Mouse (Mus musculus): Measurements from ENCODE around the gene Haus2. TPM values are rescaled to one million over a fixed set of nuclear protein-coding genes. Genes with fewer than 3 reads are reported as not detected.
A peak's percentile ranks its signal among the peaks of the same experiment; 100 is the strongest.
"Not testable (repeated sequence)": the region's sequence is repeated elsewhere in the genome, so short reads cannot be mapped to it uniquely, and the experiment has no call there.

The Haus2 gene
- polyA plus RNA-seq (2015; fragmentation: Nextera tagmentation; extraction: Ambion mirVana) = 26.2 and 27.9 TPM in 2 replicates

DNA sequence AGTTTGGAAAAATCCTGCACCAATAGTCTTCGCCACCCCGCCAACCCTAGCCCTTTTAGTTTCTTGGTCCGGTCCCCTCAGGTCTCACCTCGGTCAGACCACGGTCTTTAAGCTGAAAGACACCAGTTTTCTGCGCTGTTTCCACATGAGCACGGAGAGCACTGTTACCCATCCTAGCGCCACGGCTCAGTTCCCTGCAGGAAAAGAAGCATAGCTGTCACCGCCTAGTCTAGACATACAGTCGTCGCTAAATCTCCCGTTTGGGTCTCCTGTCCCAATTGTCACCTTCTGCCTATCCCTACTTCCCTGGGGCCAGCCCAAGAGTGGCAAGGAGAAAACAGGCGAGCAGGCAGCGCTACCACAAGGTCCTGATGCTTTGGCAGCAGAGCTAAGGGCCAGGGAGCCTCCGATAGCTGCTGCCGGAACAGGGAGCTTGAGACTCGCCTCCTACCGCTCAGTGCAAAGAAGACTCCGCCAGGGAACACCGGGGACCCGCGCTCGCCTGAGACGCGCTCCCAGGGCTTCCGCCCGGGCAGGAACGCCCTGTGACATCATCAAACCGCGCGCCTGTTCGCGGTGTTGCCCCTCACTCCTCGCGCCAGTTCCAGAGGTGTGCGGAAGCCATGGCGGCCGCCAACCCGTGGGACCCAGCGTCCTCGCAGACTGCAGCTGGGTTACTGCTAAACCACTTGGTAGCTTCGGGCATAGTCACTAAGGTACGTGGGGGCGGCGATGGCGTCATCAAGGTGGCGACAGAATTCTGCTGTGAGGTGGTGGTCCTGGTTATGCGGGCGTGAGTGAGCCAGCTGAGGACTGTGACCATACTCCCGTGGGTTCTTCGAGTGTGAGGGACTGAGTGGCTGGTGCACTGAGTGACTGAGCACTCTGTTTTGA lies at the start of gene Haus2, which contains the start of gene Lrrc57:
TSS of gene Haus2 (plus strand) at position 554 of the 894 bp plus-strand sequence.
TSS of gene Lrrc57 (minus strand) at position 691 of the 894 bp plus-strand sequence.
- Histone ChIP-seq H3K4me1 (peaks cover 21% of the 10 kb centered on the region), H3K4me2 (peak within 1 kb of the TSS; percentile 82), H3K27ac (replicated peaks) (peak within 1 kb of the TSS; percentile 93), H3K36me3 (peaks cover 12% of the 10 kb centered on the region), H3K27me3 (replicated peaks) (no peaks in the 10 kb centered on the region), H3K9me3 (replicated peaks) (no peaks in the 10 kb centered on the region), H3K4me3 (replicated peaks) (peak within 1 kb of the TSS; percentile 95), H3K9ac (replicated peaks) (peak within 1 kb of the TSS; percentile 93)
- ATAC-seq (ENCODE audit: low FRiP score) = peak; percentile 95
- under 1% methylated on average over 52 of the region's 52 CpGs for WGBS

DNA sequence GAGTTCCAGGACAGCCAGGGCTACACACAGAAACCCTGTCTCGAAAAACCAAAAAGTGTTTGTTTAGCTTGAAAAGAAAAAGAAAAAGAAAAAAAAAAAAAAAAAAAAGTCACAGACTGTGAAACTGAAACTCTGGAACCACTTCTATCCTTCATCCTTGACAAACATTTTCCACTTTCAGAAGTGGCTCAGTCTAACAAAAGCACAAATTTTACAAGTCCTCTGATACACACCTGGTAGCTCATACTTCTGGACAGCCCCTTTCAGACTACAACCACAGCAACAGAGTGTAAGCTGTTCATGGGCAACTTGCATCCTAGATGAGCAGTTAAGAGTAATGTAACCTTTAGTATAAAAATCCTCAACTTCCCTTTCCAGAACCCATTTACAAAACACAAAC lies 47.7 kb upstream of the Haus2 start:
- Histone ChIP-seq H3K4me3 (replicated peaks) (no peak overlapping the region), H3K9me3 (replicated peaks) (no peaks in the 10 kb centered on the region), H3K36me3 (no peaks in the 10 kb centered on the region), H3K27me3 (replicated peaks) (no peaks in the 10 kb centered on the region), H3K4me1 (peaks cover 16% of the 10 kb centered on the region), H3K27ac (replicated peaks) (no peak overlapping the region), H3K4me2 (no peak overlapping the region), H3K9ac (replicated peaks) (no peak overlapping the region)
- 88% methylated on average over 1 of the region's 1 CpGs for WGBS
- ATAC-seq (ENCODE audit: low FRiP score) = no peak

DNA sequence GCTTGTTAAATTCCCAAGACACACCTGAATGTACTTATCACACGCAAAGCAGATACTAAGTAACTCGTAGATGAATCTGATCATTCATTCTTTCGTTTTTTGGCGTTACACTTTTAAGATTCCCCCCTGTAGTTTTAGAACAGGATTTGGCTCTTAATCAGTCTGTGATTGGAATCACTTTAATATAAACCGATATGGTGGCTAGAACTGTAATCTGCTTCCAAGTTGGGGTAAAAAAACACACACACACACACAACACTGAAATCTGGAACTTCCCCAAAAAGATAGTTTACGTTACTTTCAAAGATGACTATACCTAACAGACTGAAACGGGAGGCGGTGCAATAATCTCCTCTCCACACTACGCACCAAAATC lies 46.3 kb upstream of the Haus2 start:
- Histone ChIP-seq H3K9me3 (replicated peaks) (no peaks in the 10 kb centered on the region), H3K4me2 (peak overlapping the region; percentile 70), H3K4me1 (peaks cover 21% of the 10 kb centered on the region), H3K36me3 (no peaks in the 10 kb centered on the region), H3K27ac (replicated peaks) (no peak overlapping the region), H3K9ac (replicated peaks) (peak overlapping the region; percentile 81), H3K4me3 (replicated peaks) (peak overlapping the region; percentile 62), H3K27me3 (replicated peaks) (no peaks in the 10 kb centered on the region)
- ATAC-seq (ENCODE audit: low FRiP score) = no peak
- 26% methylated on average over 9 of the region's 9 CpGs for WGBS

DNA sequence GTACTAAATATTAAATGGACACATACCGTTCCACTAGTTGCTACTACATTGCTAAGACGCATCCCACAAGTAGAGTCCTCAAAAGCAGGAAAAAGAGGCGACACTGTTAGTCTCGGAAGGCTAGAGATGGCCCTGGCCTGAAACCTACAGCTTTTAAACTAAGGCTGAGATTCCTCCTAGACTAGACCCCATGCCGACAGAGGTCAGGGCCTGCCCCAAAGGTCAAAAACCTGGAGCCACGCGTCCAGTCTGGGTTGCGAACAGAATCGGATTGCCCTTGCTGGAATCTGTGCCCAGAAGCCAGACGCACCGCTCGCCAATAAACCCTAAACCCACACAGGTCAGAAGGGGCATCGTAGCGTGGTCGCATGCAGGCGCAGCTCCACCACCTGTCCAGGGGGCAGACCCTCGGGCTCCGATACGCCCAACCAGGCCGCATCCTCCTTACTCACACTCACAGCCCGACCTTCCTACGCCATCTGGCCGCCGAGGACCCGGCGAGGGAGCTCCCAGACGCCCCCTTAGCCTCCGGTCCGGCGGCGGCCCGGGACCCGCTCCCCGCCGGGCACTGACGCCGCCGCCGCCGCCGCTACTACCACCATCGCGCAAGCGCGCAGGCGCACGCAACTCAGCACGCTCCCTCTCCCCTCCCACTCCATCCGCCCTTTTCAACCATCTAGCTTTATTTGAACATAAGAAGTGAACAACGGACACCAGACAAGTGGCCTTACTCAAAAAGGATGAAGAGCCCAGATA lies 45.8 kb upstream of the Haus2 start, which contains the start of gene Zfp106:
TSS of gene Zfp106 (minus strand) at position 609 of the 756 bp plus-strand sequence.
- Histone ChIP-seq H3K4me2 (peak within 1 kb of the TSS; percentile 70), H3K9ac (replicated peaks) (peak within 1 kb of the TSS; percentile 81), H3K27me3 (replicated peaks) (no peaks in the 10 kb centered on the region), H3K27ac (replicated peaks) (peak within 1 kb of the TSS; percentile 75), H3K4me3 (replicated peaks) (peak within 1 kb of the TSS; percentile 62), H3K4me1 (peaks cover 26% of the 10 kb centered on the region), H3K36me3 (no peaks in the 10 kb centered on the region), H3K9me3 (replicated peaks) (no peaks in the 10 kb centered on the region)
- ATAC-seq (ENCODE audit: low FRiP score) = peak; percentile 93
- WGBS = 0% methylated on average over 49 of the region's 50 CpGs

DNA sequence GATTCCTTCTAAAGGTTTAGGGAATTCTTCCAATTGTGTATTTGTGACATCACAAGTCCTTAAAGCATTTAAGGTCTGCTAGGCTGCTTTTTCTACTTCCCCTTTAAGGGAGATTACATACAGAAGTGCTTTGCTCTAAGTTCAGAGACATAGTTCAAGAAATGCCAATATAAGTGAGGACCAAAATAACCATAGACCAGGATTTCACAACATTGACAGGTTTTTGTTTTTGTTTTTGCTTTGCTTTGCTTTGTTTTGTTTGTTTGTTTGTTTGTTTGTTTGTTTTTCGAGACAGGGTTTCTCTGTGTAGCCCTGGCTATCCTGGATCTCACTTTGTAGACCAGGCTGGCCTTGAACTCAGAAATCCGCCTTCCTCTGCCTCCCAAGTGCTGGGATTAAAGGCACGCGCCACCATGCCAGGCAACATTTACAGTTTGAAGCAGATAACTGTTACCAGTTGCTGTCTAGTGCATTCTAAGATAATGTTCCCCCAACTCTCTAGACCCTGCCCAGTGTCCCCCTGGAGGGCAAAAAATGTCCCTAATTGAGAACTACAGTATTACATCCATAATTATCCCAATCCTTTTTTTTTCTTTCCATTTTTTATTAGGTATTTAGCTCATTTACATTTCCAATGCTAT lies 44.5 kb upstream of the Haus2 start:
- not testable (repeated sequence) for H3K27me3 ChIP-seq (replicated peaks); H3K27ac ChIP-seq (replicated peaks); H3K9me3 ChIP-seq (replicated peaks); H3K4me2 ChIP-seq; H3K4me3 ChIP-seq (replicated peaks); H3K9ac ChIP-seq (replicated peaks); ATAC-seq (ENCODE audit: low FRiP score); H3K36me3 ChIP-seq
- H3K4me1 ChIP-seq = peaks cover 35% of the 10 kb centered on the region
- 96% methylated on average over 4 of the region's 4 CpGs for WGBS

DNA sequence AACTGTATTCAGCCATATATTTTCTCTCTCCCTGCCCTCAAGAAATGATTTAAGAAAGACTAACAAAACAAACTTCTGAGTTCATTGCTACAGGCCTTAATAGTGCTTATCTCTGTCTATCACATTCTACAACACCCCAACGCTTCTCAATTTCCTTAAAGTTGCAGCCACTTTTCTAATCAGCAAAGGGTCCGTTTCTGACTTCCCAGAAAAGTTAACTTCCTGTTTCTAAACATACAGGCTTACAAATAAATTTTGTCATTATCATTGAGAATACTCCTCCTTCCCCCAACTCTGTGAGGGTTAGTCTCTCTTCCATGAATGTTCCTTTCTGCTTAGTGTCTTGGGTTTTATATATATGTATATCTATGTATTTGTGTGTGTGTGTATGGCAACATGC lies 43.8 kb upstream of the Haus2 start:
- Histone ChIP-seq H3K4me3 (replicated peaks) (no peak overlapping the region), H3K9ac (replicated peaks) (no peak overlapping the region), H3K27me3 (replicated peaks) (no peaks in the 10 kb centered on the region), H3K36me3 (no peaks in the 10 kb centered on the region), H3K4me1 (peaks cover 35% of the 10 kb centered on the region), H3K9me3 (replicated peaks) (no peaks in the 10 kb centered on the region), H3K4me2 (no peak overlapping the region), H3K27ac (replicated peaks) (no peak overlapping the region)
- WGBS = 94% methylated on average over 2 of the region's 2 CpGs
- ATAC-seq (ENCODE audit: low FRiP score) = no peak

DNA sequence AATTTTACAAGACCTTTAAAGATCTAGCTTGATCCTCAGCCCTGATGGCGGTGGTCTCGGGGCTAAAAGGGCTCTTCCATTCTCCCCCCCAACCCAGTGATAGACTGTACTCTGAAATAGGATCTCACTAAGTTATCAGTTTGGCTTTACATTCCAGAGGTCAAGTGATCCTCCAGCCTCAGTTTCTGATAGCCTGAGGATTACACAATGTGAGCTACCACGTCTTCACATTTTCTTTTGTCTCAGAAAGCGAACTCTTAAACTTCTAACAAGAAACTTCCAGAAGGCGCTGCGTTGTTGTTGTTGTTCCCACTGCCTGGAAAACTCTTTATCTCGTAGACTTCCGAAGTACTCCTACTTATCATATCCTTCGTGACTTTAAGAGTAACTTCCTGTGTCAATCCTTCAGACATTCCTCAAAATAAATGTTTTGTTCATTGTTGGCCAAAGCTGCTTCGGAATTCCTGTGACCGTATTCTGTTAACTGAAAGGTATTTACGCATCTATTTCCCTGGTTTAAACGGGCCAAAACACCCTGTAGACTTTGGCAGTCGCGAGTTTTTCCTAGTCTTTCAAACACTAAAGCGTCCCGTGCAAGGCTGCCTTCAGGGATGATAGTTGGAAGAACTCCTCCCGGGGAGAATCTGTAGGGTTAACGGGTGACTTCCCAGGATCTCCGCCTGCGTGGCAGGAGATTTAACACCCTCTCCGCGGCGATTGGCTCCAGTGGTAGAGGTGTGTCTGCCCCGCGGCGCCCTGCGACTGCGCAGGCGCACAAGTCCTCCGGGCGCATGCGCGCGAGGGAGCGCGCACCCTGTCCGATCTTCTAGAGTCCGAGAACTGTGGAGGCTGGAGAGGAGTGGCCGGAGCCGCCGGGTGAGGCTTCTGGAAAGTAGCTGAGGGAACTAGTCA lies 42.0 kb upstream of the Haus2 start, which contains the start of gene Snap23:
TSS of gene Snap23 (plus strand) at position 786 of the 912 bp plus-strand sequence.
- 2% methylated on average over 42 of the region's 42 CpGs for WGBS
- H3K9ac ChIP-seq (replicated peaks) = peak within 1 kb of the TSS; percentile 63
- peak within 1 kb of the TSS; percentile 59 for H3K4me3 ChIP-seq (replicated peaks)
- peaks cover 7% of the 10 kb centered on the region; the same call in 1 of the 2 replicates for H3K36me3 ChIP-seq
- no peaks in the 10 kb centered on the region for H3K27me3 ChIP-seq (replicated peaks)
- ATAC-seq (ENCODE audit: low FRiP score) = peak; percentile 90
- no peaks in the 10 kb centered on the region for H3K9me3 ChIP-seq (replicated peaks)
- peak within 1 kb of the TSS; percentile 67 for H3K4me2 ChIP-seq
- H3K27ac ChIP-seq (replicated peaks) = peak within 1 kb of the TSS; percentile 76
- peaks cover 29% of the 10 kb centered on the region for H3K4me1 ChIP-seq

DNA sequence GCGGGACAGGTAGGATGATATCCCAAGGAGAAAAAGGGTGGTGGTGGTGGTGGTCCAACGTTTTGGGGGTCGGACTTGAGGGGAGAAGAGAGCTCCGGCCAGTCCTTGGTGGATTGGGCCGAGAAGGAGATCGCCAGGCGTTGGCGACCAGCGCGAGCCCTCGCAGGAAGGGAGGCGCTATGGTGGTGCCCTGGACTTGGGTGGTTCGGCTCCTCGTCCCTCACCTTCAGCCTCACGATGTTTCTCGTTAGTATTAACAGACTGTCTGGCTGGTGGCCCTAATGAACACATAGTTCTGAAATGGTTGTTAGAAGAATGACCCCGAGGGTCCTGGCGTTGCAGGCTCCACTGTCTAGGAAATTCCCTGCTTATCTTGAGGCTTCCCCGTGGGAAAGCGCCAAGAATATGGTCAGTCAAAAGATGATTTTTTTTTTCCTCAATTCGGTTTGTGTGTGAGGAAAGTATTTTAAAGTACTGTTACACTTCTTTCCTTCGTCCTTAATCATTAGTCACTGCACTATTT lies 41.3 kb upstream of the Haus2 start:
- peak; percentile 63 for ATAC-seq (ENCODE audit: low FRiP score)
- Histone ChIP-seq H3K36me3 (peaks cover 7% of the 10 kb centered on the region; the same call in 1 of the 2 replicates), H3K27me3 (replicated peaks) (no peaks in the 10 kb centered on the region), H3K4me2 (peak overlapping the region; percentile 67), H3K9me3 (replicated peaks) (no peaks in the 10 kb centered on the region), H3K9ac (replicated peaks) (peak overlapping the region; percentile 63), H3K4me3 (replicated peaks) (peak overlapping the region; percentile 59), H3K4me1 (peaks cover 22% of the 10 kb centered on the region), H3K27ac (replicated peaks) (peak overlapping the region; percentile 72)
- under 1% methylated on average over 22 of the region's 22 CpGs for WGBS

DNA sequence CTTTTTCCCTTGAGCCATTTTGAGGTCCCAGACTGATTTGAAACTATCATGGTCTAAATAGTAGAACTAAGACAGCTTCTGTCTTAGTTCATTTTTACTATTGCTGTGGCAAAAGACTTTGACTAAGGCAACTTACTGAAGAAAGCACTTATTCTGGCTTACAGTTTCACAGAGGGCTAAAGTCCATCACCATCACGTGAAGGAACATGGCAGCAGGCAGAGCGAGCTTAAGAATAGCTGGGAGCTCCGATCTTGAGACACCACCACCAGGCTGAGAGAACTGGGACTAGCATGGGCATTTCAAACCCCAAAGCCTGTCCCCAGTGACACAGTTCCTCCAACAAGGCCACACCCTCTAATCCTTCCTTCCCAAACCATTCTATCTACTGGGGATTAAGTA lies 38.1 kb upstream of the Haus2 start:
- no peak overlapping the region for H3K27ac ChIP-seq (replicated peaks)
- H3K9me3 ChIP-seq (replicated peaks) = no peaks in the 10 kb centered on the region
- H3K4me2 ChIP-seq = no peak overlapping the region
- ATAC-seq (ENCODE audit: low FRiP score) = no peak
- H3K9ac ChIP-seq (replicated peaks) = no peak overlapping the region
- WGBS = 92% methylated on average over 3 of the region's 3 CpGs
- H3K4me1 ChIP-seq = peaks cover 19% of the 10 kb centered on the region
- H3K4me3 ChIP-seq (replicated peaks) = no peak overlapping the region
- no peaks in the 10 kb centered on the region for H3K27me3 ChIP-seq (replicated peaks)
- H3K36me3 ChIP-seq = peaks cover 7% of the 10 kb centered on the region; the same call in 1 of the 2 replicates

DNA sequence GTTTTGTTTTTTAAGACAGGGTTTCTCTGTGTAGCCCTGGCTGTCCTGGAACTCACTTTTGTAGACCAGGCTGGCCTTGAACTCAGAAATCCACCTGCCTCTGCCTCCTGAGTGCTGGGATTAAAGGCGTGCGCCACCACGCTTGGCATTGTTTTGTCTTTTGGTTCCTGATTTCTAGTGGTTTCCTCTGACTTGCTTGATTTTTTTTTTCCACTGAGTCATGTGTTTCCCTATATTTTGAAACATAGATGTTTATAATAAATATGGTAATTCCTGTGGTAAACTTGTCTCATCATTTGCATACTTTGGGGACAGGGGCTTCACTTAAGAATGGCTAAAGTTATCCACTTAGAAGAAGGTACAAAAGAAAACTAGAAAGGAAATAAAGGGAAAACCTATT lies 37.0 kb upstream of the Haus2 start:
- peaks cover 14% of the 10 kb centered on the region for H3K4me1 ChIP-seq
- WGBS = 98% methylated on average over 3 of the region's 3 CpGs
- not testable (repeated sequence) for ATAC-seq (ENCODE audit: low FRiP score)

More for the DNA sequence above, 37.0 kb upstream of the Haus2 start:
- not testable (repeated sequence) for H3K4me2 ChIP-seq; H3K27ac ChIP-seq (replicated peaks); H3K9ac ChIP-seq (replicated peaks); H3K9me3 ChIP-seq (replicated peaks); H3K27me3 ChIP-seq (replicated peaks); H3K36me3 ChIP-seq; H3K4me3 ChIP-seq (replicated peaks)

Data from neural tube, embryonic 15.5 days (tissue).